Mouse (Mus musculus) cortical plate, adult 2 months (tissue): ENCODE data around the gene Slc7a5. TPM values are rescaled to one million over a fixed set of nuclear protein-coding genes. Genes with fewer than 3 reads are reported as not detected.

ENCODE experiments used
- H3K27ac ChIP-seq: fragments of 200-500 bp; 2 replicates; pipeline ENCODE4 v1.5.1; 2012; ENCODE audit warnings: low read length, control low read depth, inconsistent platforms; ENCODE audit not compliant: insufficient read depth
- H3K4me1 ChIP-seq: fragments of 200-500 bp; 2 replicates; pipeline ENCODE4 v1.6.1; 2011; ENCODE audit warnings: low read length; ENCODE audit not compliant: control insufficient read depth, insufficient read depth
- H3K4me3 ChIP-seq: fragments of 200-500 bp; 2 replicates; pipeline ENCODE4 v1.5.1; 2011; ENCODE audit warnings: mild to moderate bottlenecking, low read length, control low read depth; ENCODE audit not compliant: insufficient read depth
- CTCF ChIP-seq: fragments of 200-500 bp; IDR thresholded peaks from 2 replicates; pipeline ENCODE4 v1.5.1; 2011; ENCODE audit warnings: mild to moderate bottlenecking, control low read depth, low read length; ENCODE audit not compliant: insufficient read depth; ENCODE audit errors: extremely low read depth
- POLR2A ChIP-seq: fragments of 200-500 bp; IDR thresholded peaks from 2 replicates; pipeline ENCODE4 v1.6.1; 2011; ENCODE audit warnings: mild to moderate bottlenecking, low read length, control low read depth; ENCODE audit not compliant: insufficient read depth; ENCODE audit errors: extremely low read depth
- polyA plus RNA-seq: library from polyadenylated mRNA; depleted of rRNA; stranded (reverse); fragments of >200 nt; gene quantifications from 2 replicates; pipeline ENCODE4 v1.2.3, GENCODE M21; 2012

Slc7a5 gene
- polyA plus RNA-seq, 1 experiment, result 74.1 TPM

DNA sequence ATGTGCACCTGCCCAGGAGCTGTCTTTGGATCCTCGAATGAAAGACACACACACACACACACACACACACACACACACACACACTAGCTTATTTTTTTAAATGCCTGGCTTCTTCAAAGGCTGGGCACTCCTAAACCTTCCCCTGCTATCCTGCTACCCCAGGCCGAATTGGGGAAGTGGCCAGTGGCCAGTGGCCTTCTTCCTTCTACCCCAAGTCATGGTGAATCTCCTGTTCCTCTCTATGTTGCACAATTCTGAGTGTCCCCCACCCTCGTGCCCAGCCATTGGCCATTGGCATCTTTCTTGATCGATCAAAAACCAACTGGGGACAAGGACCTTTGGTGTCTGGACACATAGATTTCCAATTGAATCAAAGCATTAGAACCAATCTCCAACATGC is 22.6 kb upstream of the Slc7a5 start:
- H3K27ac ChIP-seq, result no peak overlapping the region
- TF ChIP-seq CTCF, result no peak
- TF ChIP-seq POLR2A, result no peak
- H3K4me3 ChIP-seq, result no peak overlapping the region
- no peaks in the 10 kb centered on the region for H3K4me1 ChIP-seq

- H3K27ac ChIP-seq, result no peak overlapping the region
- TF ChIP-seq CTCF (peak; percentile 73), POLR2A (no peak)
- no peak overlapping the region for H3K4me3 ChIP-seq
- H3K4me1 ChIP-seq, result no peaks in the 10 kb centered on the region
Observed at GRCm38 (mm10) chr8:121927316-121927715, 19.8 kb upstream of the Slc7a5 start.

DNA sequence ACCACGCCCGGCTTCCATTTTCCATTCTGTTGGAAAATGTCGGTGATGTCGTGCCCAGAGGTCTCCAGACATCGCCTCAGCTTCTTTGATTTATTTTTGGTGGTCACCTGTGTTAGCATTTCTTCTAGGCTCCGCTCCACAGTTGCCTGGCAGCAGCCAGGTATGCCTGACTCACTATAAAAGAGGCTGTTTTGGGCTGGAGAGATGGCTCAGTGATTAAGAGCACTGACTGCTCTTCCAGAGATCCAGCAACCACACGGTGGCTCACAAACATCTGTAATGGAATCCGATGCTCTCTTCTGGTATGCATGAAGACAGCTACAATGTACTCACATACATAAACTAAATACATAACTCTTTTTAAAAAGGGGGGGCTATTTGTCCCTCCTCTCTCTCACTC is 18.8 kb upstream of the Slc7a5 start:
- no peak for TF ChIP-seq POLR2A
- no peak for TF ChIP-seq CTCF
- no peak overlapping the region for H3K27ac ChIP-seq

DNA sequence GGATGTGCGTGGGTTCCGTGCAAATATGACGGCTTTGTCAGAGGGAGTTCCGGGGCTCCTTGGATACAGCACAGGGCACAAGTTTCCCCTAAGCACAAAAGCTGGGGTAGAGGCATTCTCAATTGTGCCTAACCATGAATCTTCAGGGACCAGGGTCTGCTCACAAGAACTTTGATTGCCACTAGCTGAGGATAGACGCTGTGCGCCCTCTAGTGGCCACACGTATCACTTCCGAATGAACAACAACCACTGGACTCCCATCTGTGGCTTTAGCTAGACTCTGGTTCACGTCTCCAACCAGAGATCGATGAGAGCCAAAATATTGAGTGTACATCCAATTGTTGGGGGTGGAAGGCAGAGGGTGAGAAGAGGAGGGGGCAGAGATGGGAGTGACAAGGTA is 18.1 kb upstream of the Slc7a5 start:
- Histone ChIP-seq H3K27ac (no peak overlapping the region), H3K4me1 (no peaks in the 10 kb centered on the region), H3K4me3 (no peak overlapping the region)
- TF ChIP-seq POLR2A (no peak), CTCF (peak; percentile 87)

More for the DNA sequence above, 18.8 kb upstream of the Slc7a5 start:
- H3K4me1 ChIP-seq, result no peaks in the 10 kb centered on the region
- H3K4me3 ChIP-seq, result no peak overlapping the region

- TF ChIP-seq CTCF (no peak), POLR2A (no peak)
- Histone ChIP-seq H3K4me3 (no peak overlapping the region), H3K27ac (no peak overlapping the region), H3K4me1 (no peaks in the 10 kb centered on the region)
Observed at GRCm38 (mm10) chr8:121924681-121925080, 17.2 kb upstream of the Slc7a5 start.

DNA sequence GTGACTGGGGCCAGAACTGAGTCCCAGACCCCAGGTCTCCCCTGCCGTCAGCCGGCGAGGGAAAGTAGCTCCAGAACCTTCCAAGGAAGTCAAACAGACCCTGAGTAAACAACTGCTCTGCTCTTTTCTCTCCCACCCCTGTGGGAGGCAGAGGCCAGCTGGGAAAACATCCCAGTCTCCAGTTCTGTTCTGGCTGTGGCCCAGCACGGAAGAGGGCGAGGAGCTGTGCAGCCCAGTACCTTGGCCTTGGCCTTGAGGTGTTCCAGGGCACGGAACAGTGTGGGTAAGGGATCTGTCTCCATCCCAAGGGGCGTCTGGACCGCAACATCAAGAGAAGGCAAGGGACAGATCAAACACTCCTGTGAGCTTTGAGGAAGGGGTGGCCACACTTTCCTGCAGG is 14.6 kb upstream of the Slc7a5 start:
- Histone ChIP-seq H3K4me3 (no peak overlapping the region), H3K27ac (peak overlapping the region; percentile 42; the same call in 1 of the 2 replicates), H3K4me1 (no peaks in the 10 kb centered on the region)
- no peak for TF ChIP-seq CTCF

- peak overlapping the region; percentile 42 for H3K27ac ChIP-seq
Observed at GRCm38 (mm10) chr8:121921582-121921981, 14.1 kb upstream of the Slc7a5 start.

GRCm38 (mm10) chr8:121919731-121920130 is 12.2 kb upstream of the Slc7a5 start:
- TF ChIP-seq POLR2A (no peak), CTCF (no peak)
- no peak overlapping the region for H3K27ac ChIP-seq
- no peaks in the 10 kb centered on the region for H3K4me1 ChIP-seq
- H3K4me3 ChIP-seq, result no peak overlapping the region

More at GRCm38 (mm10) chr8:121921582-121921981, 14.1 kb upstream of the Slc7a5 start:
- no peak overlapping the region for H3K4me3 ChIP-seq
- TF ChIP-seq CTCF (no peak), POLR2A (no peak)
- no peaks in the 10 kb centered on the region for H3K4me1 ChIP-seq

DNA sequence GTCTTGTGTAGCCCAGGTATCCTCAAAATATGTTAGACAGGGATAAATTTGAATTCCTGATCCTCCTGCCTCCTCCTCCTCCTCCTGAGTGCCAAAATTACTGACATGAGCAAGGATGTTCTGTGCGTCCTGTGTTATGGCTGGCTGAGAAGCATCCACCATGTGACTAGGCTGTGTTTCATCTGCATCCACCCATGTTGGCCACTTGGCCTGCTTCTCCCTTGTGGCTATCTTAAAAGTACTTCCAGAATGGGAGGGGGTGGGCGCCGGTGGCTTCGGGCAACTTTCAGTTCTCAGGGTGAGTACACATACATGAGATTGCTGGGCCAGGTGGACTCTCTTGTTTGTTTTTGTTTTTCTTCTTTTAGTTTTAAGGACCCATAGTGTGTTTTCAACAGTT is 11.7 kb upstream of the Slc7a5 start:
- Histone ChIP-seq H3K27ac (no peak overlapping the region), H3K4me3 (no peak overlapping the region), H3K4me1 (no peaks in the 10 kb centered on the region)
- TF ChIP-seq CTCF (no peak), POLR2A (no peak)

GRCm38 (mm10) chr8:121913378-121913777 is 5.9 kb upstream of the Slc7a5 start:
- H3K4me1 ChIP-seq, result peaks cover 2% of the 10 kb centered on the region; the same call in 1 of the 2 replicates
- H3K4me3 ChIP-seq, result no peak overlapping the region
- TF ChIP-seq CTCF, result no peak
- TF ChIP-seq POLR2A, result no peak
- no peak overlapping the region for H3K27ac ChIP-seq

DNA sequence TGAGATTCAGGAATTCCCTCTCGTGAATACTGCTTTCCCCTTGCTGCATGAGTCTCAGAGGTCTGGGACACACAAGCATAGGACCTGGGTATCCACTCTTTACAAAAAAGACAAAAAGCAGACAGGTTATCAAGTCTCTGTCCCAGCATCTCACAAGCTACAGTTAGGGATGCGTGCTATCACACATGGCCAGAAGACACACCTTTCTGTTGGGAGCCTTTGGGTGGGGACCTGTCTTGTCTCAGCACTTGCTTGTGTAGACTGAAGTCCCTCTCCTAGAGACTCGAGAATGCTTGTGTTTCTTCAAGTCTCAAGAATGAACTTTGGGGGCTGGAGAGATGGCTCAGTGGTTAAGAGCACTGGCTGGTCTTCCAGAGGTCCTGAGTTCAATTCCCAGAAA is 5.3 kb upstream of the Slc7a5 start:
- Histone ChIP-seq H3K27ac (peak overlapping the region; percentile 80; the same call in 1 of the 2 replicates), H3K4me1 (peaks cover 2% of the 10 kb centered on the region; the same call in 1 of the 2 replicates), H3K4me3 (no peak overlapping the region)
- no peak for TF ChIP-seq POLR2A
- TF ChIP-seq CTCF, result no peak
